Mouse (Mus musculus) bone marrow macrophage, adult 2 months (primary cell): ENCODE measurements around the gene Klhdc8b.

Experiments
- CTCF ChIP-seq: IDR thresholded peaks from 2 replicates; pipeline ENCODE4 v1.5.1; 2012; ENCODE audit warnings: low read depth, mild to moderate bottlenecking, low read length, moderate library complexity
- POLR2A ChIP-seq: IDR thresholded peaks from 2 replicates; pipeline ENCODE4 v1.6.1; 2012; ENCODE audit warnings: mild to moderate bottlenecking, low read depth, low read length, borderline replicate concordance

DNA sequence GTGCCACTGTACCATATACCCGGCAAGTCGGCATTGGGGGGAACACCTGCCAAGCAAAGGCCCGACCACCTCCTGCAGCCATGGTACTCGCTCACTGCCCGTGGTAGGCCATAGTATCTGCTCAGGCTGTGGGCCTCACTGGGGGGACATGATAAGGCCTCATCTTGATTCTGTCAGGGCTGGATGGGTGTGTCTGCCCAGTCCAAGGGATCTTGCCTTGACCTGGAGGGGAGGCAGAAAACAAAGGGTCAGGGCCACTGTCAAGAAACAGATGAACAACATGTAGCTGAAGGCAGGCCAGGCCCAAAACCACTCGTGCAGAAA is 10.2 kb downstream of the Klhdc8b start:
- TF ChIP-seq CTCF (no peak), POLR2A (no peak)
